Mouse (Mus musculus) testis, postnatal 10 days (tissue): ENCODE results near the gene Olfr1510.
"Not testable (repeated sequence)": the region's sequence is repeated elsewhere in the genome, so short reads cannot be mapped to it uniquely, and the experiment has no call there.

Experiments
- DNase-seq: peaks from one replicate; pipeline ENCODE4 v3.0.0; 2021; ENCODE audit warnings: low spot score

Gene Olfr1510

DNA sequence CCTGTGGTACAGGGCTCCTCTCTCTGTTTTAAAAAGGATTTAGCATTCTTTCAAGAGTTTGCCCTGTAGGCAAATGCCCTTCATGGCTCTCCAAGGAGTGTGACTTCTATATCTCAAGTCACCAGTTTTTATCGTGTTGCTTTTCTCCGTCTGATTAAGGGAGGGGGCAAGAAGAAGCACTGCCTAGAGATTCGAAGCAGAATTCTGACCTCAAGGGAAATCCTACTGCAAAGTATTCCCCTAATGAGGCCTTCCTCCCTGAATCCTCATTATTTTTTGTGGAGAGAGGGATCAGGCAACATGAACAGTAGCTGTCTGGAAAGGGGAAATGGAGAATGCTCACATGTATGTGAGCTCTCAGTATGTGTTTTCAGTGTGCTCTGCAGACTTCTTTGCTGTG is at the start of gene Olfr1510:
TSS of gene Olfr1510 (minus strand) at position 101 of the 400 bp plus-strand sequence.
- DNase-seq: no peak

DNA sequence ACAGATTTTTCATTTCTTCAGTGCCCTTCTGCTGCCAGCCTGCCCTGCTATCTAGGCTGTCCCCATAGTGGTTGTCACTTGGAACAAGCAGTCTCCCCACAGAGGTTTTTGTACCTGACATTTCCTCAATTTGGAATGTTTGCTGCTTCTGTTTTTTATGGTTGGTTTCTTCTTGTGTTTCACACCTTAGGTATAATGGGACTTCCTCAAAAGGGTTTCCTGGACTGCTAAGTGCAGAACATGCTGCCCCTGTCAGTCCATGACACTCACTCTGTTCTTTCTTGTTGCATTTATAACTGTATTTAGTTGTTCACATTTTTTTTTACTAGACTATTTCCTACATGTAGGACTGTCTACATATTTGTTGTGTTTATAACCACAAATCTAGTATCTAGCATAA is 47.8 kb upstream of the Olfr1510 start:
- no peak for DNase-seq

DNA sequence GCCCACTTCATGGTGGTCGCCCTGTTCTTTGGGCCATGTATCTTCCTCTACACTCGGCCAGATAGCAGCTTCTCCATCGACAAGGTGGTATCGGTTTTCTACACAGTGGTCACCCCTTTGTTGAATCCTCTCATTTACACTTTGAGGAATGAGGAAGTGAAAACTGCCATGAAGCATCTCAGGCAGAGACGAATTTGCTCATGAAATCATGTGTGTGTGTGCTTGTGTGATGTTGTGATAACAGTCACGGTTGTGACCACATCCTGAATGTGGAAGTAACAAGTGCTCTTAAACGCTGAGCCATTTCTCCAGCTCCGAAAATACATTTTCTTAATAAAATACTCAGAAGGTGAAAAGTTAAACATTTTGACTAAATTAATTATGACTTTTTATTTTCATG is 37.0 kb upstream of the Olfr1510 start:
- DNase-seq: no peak

DNA sequence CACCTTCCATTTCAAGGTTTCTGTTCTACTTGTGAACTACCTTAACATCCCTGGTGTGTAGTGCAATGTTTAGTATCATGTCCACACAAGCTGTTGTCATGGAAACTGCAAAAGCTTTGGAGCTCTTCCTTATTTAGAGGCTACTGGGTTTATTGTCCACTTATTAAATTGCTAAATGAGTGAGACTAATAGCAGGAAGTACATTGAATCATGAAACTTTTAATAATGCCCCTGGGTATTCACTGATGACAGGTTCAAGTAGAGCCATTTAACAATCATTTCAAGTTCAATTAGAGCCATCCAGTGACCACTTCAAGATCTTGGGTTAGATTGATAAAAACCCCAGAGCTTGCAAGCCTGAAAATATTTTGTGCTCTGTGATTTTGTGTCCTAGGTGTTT is 28.5 kb upstream of the Olfr1510 start, which contains the start of gene Olfr1509:
TSS of gene Olfr1509 (plus strand) at position 301 of the 400 bp plus-strand sequence.
- no peak for DNase-seq

DNA sequence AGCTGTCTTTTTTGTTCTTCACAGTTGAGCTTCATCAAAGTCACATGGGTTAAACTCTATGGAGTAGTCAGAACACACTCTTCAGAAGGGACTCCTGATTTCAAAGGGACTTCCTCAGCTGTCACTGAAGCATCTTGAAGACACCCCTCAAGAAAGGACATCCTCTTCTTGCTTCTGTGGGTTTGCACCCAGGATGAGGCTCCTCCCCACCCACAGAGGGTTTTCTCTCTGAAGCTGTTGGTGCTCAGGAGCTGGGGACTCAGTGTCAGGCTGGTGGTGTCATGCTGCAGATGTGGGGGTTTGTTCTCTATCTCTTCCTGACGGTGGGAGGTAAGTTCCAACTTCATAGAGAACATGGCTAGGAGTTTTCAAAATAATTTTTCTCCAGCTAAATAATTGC is 13.5 kb upstream of the Olfr1510 start:
- DNase-seq: no peak

DNA sequence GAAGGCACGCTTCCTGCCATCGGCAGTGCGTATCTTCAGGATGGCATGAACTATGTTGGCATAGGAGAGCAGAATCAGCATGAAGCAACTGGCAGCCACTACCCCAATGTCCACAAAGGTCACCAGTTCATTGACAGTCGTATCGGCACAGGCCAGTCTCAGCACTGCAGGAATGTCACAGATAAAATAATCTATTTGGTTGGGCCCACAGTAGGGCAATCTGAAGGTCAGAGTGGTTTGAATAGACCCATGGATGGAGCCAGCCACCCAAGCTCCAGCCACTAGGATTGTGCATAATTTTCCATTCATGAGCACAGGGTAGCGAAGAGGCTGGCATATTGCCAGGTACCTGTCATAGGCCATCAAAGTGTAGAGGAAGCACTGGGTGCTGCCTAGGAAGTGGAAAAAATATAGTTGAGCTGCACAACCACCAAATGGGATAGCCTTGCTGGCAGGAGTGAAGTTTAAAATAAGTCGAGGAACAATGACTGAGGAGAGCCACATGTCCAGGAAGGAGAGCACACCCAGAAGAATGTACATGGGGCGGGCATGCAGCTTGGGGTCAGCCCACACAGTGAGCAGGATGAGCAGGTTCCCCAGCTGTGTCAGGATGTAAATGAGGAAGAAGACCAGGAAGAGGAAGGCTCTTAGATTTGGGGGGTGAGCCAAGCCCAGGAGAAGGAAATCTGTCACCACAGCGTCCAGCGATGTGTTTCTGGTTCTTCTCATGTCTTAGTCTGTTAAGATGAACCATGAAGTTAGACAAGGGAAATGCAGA is 3.8 kb downstream of the Olfr1510 start:
- DNase-seq: not testable (repeated sequence)

DNA sequence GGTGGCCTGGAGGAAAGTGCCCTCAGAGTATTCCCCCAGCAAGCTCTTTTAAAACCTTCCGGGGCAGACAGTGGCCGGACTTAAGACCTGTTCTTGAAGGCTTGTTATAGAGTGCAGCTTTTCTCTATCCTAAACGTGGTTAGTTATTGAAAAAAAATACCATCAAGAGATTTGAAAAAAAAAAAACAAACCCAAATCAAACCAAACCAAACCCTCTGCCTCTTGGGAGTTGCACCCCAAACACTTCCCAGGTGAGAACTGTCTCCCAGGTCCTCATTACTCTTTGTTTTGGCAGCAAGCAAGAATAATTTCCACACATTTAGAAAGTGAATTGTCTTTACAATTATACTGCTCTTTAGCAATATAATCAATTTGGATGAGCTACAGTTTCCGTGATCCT is 16.9 kb downstream of the Olfr1510 start, which contains the start of gene Olfr1511:
TSS of gene Olfr1511 (minus strand) at position 101 of the 400 bp plus-strand sequence.
- DNase-seq: no peak

DNA sequence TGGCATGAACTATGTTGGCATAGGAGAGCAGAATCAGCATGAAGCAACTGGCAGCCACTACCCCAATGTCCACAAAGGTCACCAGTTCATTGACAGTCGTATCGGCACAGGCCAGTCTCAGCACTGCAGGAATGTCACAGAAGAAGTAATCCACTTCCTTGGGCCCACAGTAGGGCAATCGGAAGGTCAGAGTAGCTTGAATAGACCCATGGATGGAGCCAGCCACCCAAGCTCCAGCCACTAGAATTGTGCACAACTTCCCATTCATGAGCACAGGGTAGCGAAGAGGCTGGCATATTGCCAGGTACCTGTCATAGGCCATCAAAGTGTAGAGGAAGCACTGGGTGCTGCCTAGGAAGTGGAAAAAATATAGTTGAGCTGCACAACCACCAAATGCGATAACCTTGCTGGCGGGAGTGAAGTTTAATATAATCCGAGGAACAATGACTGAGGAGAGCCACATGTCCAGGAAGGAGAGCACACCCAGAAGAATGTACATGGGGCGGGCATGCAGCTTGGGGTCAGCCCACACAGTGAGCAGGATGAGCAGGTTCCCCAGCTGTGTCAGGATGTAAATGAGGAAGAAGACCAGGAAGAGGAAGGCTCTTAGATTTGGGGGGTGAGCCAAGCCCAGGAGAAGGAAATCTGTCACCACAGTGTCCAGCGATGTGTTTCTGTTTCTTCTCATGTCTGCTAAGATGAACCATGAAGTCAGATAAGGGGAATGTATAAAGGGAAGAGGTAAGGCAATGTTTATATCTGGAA is 23.9 kb downstream of the Olfr1510 start:
- not testable (repeated sequence) for DNase-seq

DNA sequence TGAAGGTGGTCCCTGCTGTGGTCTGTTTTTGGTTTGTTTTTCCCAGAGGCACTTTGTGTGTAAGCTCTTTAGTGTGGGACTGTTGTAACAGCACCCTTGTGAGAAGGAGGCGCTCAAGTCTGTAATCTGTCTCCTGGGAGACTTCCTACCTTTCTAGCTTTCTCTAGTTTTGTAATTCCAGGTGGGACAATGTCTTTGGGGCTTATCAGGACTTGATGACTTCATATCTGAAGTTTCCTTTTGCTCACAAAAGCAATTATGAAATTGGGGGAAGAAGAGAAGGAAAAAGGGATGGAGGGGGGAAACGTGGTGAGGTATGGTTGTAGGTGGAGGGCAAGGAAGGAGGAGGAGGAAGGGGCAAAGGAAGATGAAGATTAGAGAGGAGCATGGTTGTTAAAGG is 35.1 kb downstream of the Olfr1510 start, which contains the start of gene Olfr1512:
TSS of gene Olfr1512 (minus strand) at position 101 of the 400 bp plus-strand sequence.
- no peak for DNase-seq

DNA sequence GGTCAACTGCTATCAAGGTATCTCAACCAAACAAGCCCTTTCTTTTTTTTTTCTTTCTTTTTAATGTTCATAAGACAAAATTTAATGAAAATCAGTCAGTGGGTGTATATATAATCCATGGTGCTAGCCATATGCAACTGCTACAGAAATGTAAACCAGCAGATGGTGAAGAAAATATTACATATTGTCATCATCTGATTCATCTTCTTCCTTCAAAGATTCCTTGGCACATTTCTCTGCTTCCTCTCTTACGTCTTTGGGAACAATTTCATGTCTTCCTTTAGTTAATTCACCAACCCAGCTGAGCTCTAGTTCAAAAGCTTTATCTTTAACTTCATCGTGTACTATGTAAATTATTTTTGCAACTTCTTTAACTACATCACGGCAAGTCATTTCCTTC is 45.4 kb downstream of the Olfr1510 start:
- DNase-seq: no peak
